Mouse (Mus musculus) lung, postnatal 0 days (tissue): ENCODE results near the gene Ptprn2.

Experiments used
- CTCF ChIP-seq: IDR thresholded peaks from 2 replicates; pipeline ENCODE4 v1.5.1; 2016; ENCODE audit warnings: antibody characterized with exemption, mild to moderate bottlenecking
- EP300 ChIP-seq: IDR thresholded peaks from 2 replicates; pipeline ENCODE4 v1.6.1; 2016; ENCODE audit warnings: antibody characterized with exemption, mild to moderate bottlenecking, control low read depth

DNA sequence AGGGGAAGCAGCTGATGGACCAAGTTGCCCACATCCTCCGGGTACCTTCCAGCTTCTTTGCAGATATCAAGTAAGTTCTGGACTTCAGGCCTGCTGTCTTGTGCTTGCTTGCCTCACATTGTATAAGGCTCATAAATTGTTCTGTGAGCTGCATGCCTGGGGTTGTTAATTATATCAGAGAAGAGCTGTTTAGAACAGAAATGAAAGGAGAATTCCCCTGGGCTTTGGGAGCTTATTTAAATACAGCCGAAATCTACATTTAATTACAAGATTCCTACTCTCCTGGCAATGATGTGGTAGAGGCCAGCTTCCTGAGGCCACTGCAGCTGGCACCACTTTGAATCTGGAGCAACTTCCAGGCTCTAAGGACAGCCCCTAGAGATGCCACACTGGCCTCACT lies 403.3 kb downstream of the Ptprn2 start:
- TF ChIP-seq CTCF (no peak), EP300 (no peak)
